Mouse (Mus musculus) limb, embryonic 11.5 days (tissue): ENCODE data around the gene Kcnab1. TPM values are rescaled to one million over a fixed set of nuclear protein-coding genes. Genes with fewer than 3 reads are reported as not detected.

Source experiments
- ATAC-seq: fragments of 200-750 bp; cut with Nextera tagmentation; 2 replicates; pipeline ENCODE4 v1.8.0; 2017; ENCODE audit warnings: low read depth; ENCODE audit not compliant: insufficient number of reproducible peaks, low FRiP score, low TSS enrichment
- DNase-seq: peaks from one replicate; pipeline ENCODE4 v3.0.0-alpha.2; 2015; ENCODE audit warnings: low spot score
- H3K27ac ChIP-seq: fragments of 300-500 bp; sonication (generic); replicated peaks from 2 replicates; pipeline ENCODE4 v1.5.1; 2014; ENCODE audit warnings: low read depth, mild to moderate bottlenecking, low read length
- H3K27me3 ChIP-seq: fragments of 300-500 bp; sonication (generic); 2 replicates; pipeline ENCODE4 v1.6.1; 2014; ENCODE audit warnings: mild to moderate bottlenecking, low read length, mixed read lengths; ENCODE audit not compliant: control insufficient read depth, insufficient read depth
- H3K36me3 ChIP-seq: fragments of 300-500 bp; sonication (generic); 2 replicates; pipeline ENCODE4 v1.6.1; 2014; ENCODE audit warnings: mild to moderate bottlenecking, low read length, moderate library complexity, mixed read lengths; ENCODE audit not compliant: control insufficient read depth, insufficient read depth
- H3K4me1 ChIP-seq: fragments of 300-500 bp; sonication (generic); 2 replicates; pipeline ENCODE4 v1.6.1; 2014; ENCODE audit warnings: low read length, mixed read lengths; ENCODE audit not compliant: control insufficient read depth, insufficient read depth
- H3K4me2 ChIP-seq: fragments of 300-500 bp; sonication (generic); 2 replicates; pipeline ENCODE4 v1.6.1; 2014; ENCODE audit warnings: low read depth, mild to moderate bottlenecking, moderate library complexity; ENCODE audit not compliant: severe bottlenecking
- H3K4me3 ChIP-seq: fragments of 300-500 bp; sonication (generic); 2 replicates; pipeline ENCODE4 v1.5.1; 2014; ENCODE audit warnings: low read depth, low read length
- H3K9ac ChIP-seq: fragments of 300-500 bp; sonication (generic); 2 replicates; pipeline ENCODE4 v1.6.1; 2014; ENCODE audit warnings: mild to moderate bottlenecking, low read length
- H3K9me3 ChIP-seq: fragments of 300-500 bp; sonication (generic); 2 replicates; pipeline ENCODE4 v1.6.1; 2016; ENCODE audit warnings: low read length; ENCODE audit not compliant: control insufficient read depth
- WGBS: fragments of 180-500 bp; shearing (Covaris S2); extraction: QIAGEN DNeasy Blood & Tissue Kit; methylation state at CpG from one replicate; pipeline ENCODE4 v1.1.7; 2014; 5-methylcytosine and 5-hydroxymethylcytosine counted together
- polyA plus RNA-seq: library from polyadenylated mRNA; unstranded; fragments of >200 nt; fragmentation: Nextera tagmentation; extraction: Ambion mirVana; gene quantifications from 2 replicates; pipeline ENCODE4 v1.2.1, GENCODE M21; 2014

Gene Kcnab1
- polyA plus RNA-seq, 1 experiment from 2014 or later: 2.6 TPM

GRCm38 (mm10) chr3:65175819-65176218, 66.6 kb downstream of the Kcnab1 start:
- Histone ChIP-seq H3K27me3 (no peaks in the 10 kb centered on the region), H3K36me3 (no peaks in the 10 kb centered on the region), H3K27ac (no peak overlapping the region), H3K9me3 (no peaks in the 10 kb centered on the region), H3K4me2 (no peak overlapping the region), H3K4me1 (no peaks in the 10 kb centered on the region), H3K4me3 (no peak overlapping the region), H3K9ac (no peak overlapping the region)
- no peak for DNase-seq
- 75% methylated on average over 4 of the region's 4 CpGs for WGBS
- no peak for ATAC-seq

DNA sequence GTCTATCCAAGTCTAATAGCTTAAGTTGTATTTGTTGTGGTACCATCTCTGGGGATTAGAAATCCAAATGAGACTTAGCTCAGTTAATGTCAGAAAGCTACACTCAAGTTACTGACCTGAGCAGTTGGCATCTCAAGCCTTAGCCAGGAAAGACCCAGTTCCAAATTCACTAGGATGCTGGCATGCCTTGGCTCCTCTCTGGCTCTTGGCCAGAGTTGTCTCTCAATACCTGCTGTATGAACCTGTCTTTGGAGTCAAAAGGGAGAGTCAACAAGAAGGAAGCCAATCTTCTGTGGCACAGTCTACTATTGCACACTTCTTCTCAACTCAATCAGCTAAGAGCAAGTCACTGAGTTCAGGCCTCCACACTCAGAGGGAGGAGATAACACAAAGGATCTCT, 67.7 kb downstream of the Kcnab1 start:
- Histone ChIP-seq H3K9ac (no peak overlapping the region), H3K4me1 (no peaks in the 10 kb centered on the region), H3K27ac (no peak overlapping the region), H3K4me2 (no peak overlapping the region), H3K36me3 (no peaks in the 10 kb centered on the region), H3K4me3 (no peak overlapping the region), H3K27me3 (no peaks in the 10 kb centered on the region), H3K9me3 (no peaks in the 10 kb centered on the region)
- DNase-seq: no peak
- ATAC-seq: no peak

- Histone ChIP-seq H3K27me3 (no peaks in the 10 kb centered on the region), H3K27ac (no peak overlapping the region), H3K36me3 (no peaks in the 10 kb centered on the region), H3K9ac (no peak overlapping the region), H3K9me3 (no peaks in the 10 kb centered on the region), H3K4me1 (no peaks in the 10 kb centered on the region), H3K4me2 (no peak overlapping the region), H3K4me3 (no peak overlapping the region)
- 69% methylated on average over 7 of the region's 7 CpGs for WGBS
- no peak for ATAC-seq
- DNase-seq: no peak
These were observed 78.9 kb downstream of the Kcnab1 start for GRCm38 (mm10) chr3:65187833-65188698.

GRCm38 (mm10) chr3:65200611-65201010, 91.4 kb downstream of the Kcnab1 start:
- WGBS: 54% methylated on average over 1 of the region's 1 CpGs
- H3K4me1 ChIP-seq: 0 out of 2 replicates have a peak, but pooled peaks cover 6% of the 10 kb centered on the region

DNA sequence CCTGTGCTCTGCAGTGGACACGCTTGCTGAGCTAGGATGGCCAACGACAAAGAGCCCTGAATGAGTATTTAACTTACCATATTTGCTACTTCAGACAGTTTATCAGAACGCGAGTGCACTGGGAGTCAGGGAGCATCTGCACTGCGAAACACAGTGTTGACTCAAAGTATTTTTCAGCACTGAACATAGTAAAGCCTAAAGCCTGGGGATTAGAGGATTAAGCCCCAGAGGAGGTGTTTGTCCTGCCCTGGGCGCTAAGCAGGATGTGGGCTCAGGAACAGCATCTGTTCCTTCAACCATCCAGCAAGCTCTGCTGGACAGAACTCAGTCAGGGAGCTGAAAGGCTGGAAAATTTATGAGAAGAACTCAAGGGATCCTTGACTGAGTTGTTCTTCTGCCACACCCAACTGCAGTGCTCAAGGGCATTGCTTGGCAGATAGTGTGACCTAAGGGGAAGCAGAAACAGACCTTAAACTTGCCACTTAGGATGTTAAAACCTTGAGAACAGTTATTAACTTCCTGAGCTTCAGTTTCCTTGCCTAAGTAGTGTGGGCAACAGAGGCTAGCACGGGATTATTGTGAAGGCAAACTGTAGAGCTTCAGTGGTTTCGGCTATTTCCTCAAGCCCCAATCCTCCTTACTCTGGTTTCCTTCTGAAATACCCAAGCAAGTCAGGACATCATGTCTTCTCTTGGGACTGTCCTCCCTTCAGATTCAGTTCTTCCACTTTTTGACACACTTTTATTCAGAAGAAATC, 94.4 kb downstream of the Kcnab1 start:
- Histone ChIP-seq H3K27ac (no peak overlapping the region), H3K36me3 (no peaks in the 10 kb centered on the region), H3K9ac (no peak overlapping the region), H3K4me1 (0 out of 2 replicates have a peak, but pooled peaks cover 8% of the 10 kb centered on the region), H3K9me3 (no peaks in the 10 kb centered on the region), H3K27me3 (no peaks in the 10 kb centered on the region), H3K4me3 (no peak overlapping the region), H3K4me2 (no peak overlapping the region)
- ATAC-seq: no peak
- peak; percentile 32 for DNase-seq
- 54% methylated on average over 8 of the region's 8 CpGs for WGBS

More at GRCm38 (mm10) chr3:65200611-65201010, 91.4 kb downstream of the Kcnab1 start:
- no peak overlapping the region for H3K4me2 ChIP-seq
- H3K4me3 ChIP-seq: no peak overlapping the region
- no peak for ATAC-seq
- no peaks in the 10 kb centered on the region for H3K27me3 ChIP-seq
- no peak for DNase-seq
- H3K27ac ChIP-seq: no peak overlapping the region
- H3K9me3 ChIP-seq: no peaks in the 10 kb centered on the region
- H3K36me3 ChIP-seq: no peaks in the 10 kb centered on the region
- no peak overlapping the region for H3K9ac ChIP-seq

- no peak overlapping the region for H3K27ac ChIP-seq
- no peak overlapping the region for H3K9ac ChIP-seq
- WGBS: 56% methylated on average over 6 of the region's 6 CpGs
- no peaks in the 10 kb centered on the region for H3K9me3 ChIP-seq
- 0 out of 2 replicates have a peak, but pooled peaks cover 8% of the 10 kb centered on the region for H3K4me1 ChIP-seq
- no peak overlapping the region for H3K4me3 ChIP-seq
- H3K36me3 ChIP-seq: no peaks in the 10 kb centered on the region
- DNase-seq (no peak), ATAC-seq (peak; percentile 76)
- no peak overlapping the region for H3K4me2 ChIP-seq
- no peaks in the 10 kb centered on the region for H3K27me3 ChIP-seq
These were observed 95.3 kb downstream of the Kcnab1 start for GRCm38 (mm10) chr3:65204356-65205075.

DNA sequence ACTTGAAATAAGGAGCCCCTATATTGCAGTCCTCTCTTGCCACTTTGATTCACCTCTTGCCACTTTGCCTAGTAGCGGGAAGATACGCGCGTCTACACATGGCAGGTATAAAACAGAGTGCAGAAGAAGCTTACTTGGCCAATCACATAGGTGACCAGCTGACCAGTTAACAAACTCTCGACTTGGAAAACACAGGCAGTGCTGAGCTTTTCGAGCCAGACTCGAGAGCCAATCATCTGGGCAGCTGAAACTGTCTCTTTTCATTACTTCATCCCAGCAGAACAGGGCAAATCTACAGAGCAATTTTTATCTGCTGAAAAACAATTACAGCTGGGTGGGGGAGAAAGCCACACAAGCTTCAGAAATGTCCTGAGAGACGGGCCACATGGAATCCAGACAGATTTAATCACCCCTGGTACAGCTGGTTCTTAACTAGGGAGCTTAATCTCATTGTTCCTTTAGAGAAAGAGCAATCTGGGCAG, 96.4 kb downstream of the Kcnab1 start:
- ATAC-seq (no peak), DNase-seq (peak; percentile 26)
- no peaks in the 10 kb centered on the region for H3K36me3 ChIP-seq
- no peak overlapping the region for H3K4me2 ChIP-seq
- no peak overlapping the region for H3K9ac ChIP-seq
- H3K9me3 ChIP-seq: no peaks in the 10 kb centered on the region
- no peak overlapping the region for H3K4me3 ChIP-seq
- no peak overlapping the region for H3K27ac ChIP-seq
- WGBS: 54% methylated on average over 8 of the region's 8 CpGs
- H3K27me3 ChIP-seq: no peaks in the 10 kb centered on the region
- 0 out of 2 replicates have a peak, but pooled peaks cover 8% of the 10 kb centered on the region for H3K4me1 ChIP-seq

GRCm38 (mm10) chr3:65213725-65214124, 104.5 kb downstream of the Kcnab1 start:
- Histone ChIP-seq H3K4me3 (no peak overlapping the region), H3K27me3 (no peaks in the 10 kb centered on the region), H3K9ac (no peak overlapping the region), H3K36me3 (no peaks in the 10 kb centered on the region), H3K4me2 (no peak overlapping the region), H3K4me1 (no peaks in the 10 kb centered on the region), H3K9me3 (no peaks in the 10 kb centered on the region), H3K27ac (no peak overlapping the region)
- WGBS: 84% methylated on average over 2 of the region's 2 CpGs
- no peak for ATAC-seq
- no peak for DNase-seq
